Mouse (Mus musculus) MEL (cell line): ENCODE data around the gene Fbrsl1. TPM values are rescaled to one million over a fixed set of nuclear protein-coding genes. Genes with fewer than 3 reads are reported as not detected.

ENCODE experiments used
- DNase-seq: peaks from one replicate; pipeline ENCODE4 v3.0.0; 2011; ENCODE audit warnings: low read depth, low spot score
- H3K27ac ChIP-seq: 2 replicates; pipeline ENCODE4 v1.5.1; 2012; ENCODE audit warnings: low read depth, mild to moderate bottlenecking, control low read depth, low read length, moderate library complexity; ENCODE audit not compliant: control insufficient read depth
- H3K27me3 ChIP-seq, 2 experiments: fragments of 150-350 bp in 1 of 2; sonication (generic) in 1 of 2; 2 replicates each; pipeline ENCODE4 v1.6.1; 2012; ENCODE audit warnings: low read length in 2 of 2, mild to moderate bottlenecking in 2 of 2, improper control_type of control experiment in 1 of 2, moderate library complexity in 1 of 2; ENCODE audit not compliant: insufficient read depth in 2 of 2, control insufficient read depth in 1 of 2
- H3K36me3 ChIP-seq, 2 experiments: 2 replicates each; pipeline ENCODE4 v1.6.1; 2012 to 2014; ENCODE audit warnings: low read length in 2 of 2, improper control_type of control experiment in 1 of 2, inconsistent platforms in 1 of 2, mild to moderate bottlenecking in 1 of 2; ENCODE audit not compliant: insufficient read depth in 2 of 2, control insufficient read depth in 1 of 2
- H3K4me1 ChIP-seq, 2 experiments: fragments of 150-350 bp in 1 of 2; sonication (generic) in 1 of 2; 2 replicates each; pipeline ENCODE4 v1.6.1; 2012; ENCODE audit warnings: low read length in 2 of 2, improper control_type of control experiment in 1 of 2, mild to moderate bottlenecking in 1 of 2; ENCODE audit not compliant: insufficient read depth in 2 of 2, control insufficient read depth in 1 of 2
- H3K4me3 ChIP-seq, 2 experiments: fragments of 150-350 bp in 1 of 2; sonication (generic) in 1 of 2; 2 replicates each; pipeline ENCODE4 v1.5.1; 2012; ENCODE audit warnings: low read depth in 2 of 2, low read length in 2 of 2, mild to moderate bottlenecking in 2 of 2, moderate library complexity in 2 of 2, control low read depth in 1 of 2, improper control_type of control experiment in 1 of 2; ENCODE audit not compliant: control insufficient read depth in 1 of 2, insufficient read depth in 1 of 2
- H3K79me2 ChIP-seq: 2 replicates; pipeline ENCODE4 v1.6.1; 2012; ENCODE audit warnings: mild to moderate bottlenecking, low read length, moderate library complexity; ENCODE audit not compliant: control insufficient read depth, poor library complexity, insufficient read depth
- H3K9ac ChIP-seq: 2 replicates; pipeline ENCODE4 v1.6.1; 2012; ENCODE audit warnings: low read depth, mild to moderate bottlenecking, control low read depth, low read length, moderate library complexity; ENCODE audit not compliant: control insufficient read depth, poor library complexity, severe bottlenecking
- H3K9me3 ChIP-seq: fragments of 150-350 bp; sonication (generic); replicated peaks from 2 replicates; pipeline ENCODE4 v1.6.1; 2012; ENCODE audit warnings: mild to moderate bottlenecking, low read length, improper control_type of control experiment, moderate library complexity; ENCODE audit not compliant: insufficient read depth
- BHLHE40 ChIP-seq: IDR thresholded peaks from 2 replicates; pipeline ENCODE4 v1.6.1; 2012; ENCODE audit warnings: low read depth, mild to moderate bottlenecking, inconsistent platforms, low read length, improper control_type of control experiment, borderline replicate concordance
- CHD2 ChIP-seq: IDR thresholded peaks from 2 replicates; pipeline ENCODE4 v1.6.1; 2011; ENCODE audit warnings: low read length, improper control_type of control experiment
- ELF1 ChIP-seq: IDR thresholded peaks from 2 replicates; pipeline ENCODE4 v1.6.1; 2014; ENCODE audit warnings: low read depth, mild to moderate bottlenecking, inconsistent platforms, low read length, improper control_type of control experiment, moderate library complexity
- EP300 ChIP-seq, 2 experiments: IDR thresholded peaks; 2 replicates each; pipeline ENCODE4 v1.6.1; 2011; ENCODE audit warnings: improper control_type of control experiment in 2 of 2, low read length in 2 of 2, low read depth in 1 of 2, mild to moderate bottlenecking in 1 of 2
- ETS1 ChIP-seq: IDR thresholded peaks from 2 replicates; pipeline ENCODE4 v1.6.1; 2012; ENCODE audit warnings: low read depth, mild to moderate bottlenecking, inconsistent platforms, low read length, improper control_type of control experiment, moderate library complexity
- GATA1 ChIP-seq: IDR thresholded peaks from 2 replicates; pipeline ENCODE4 v1.6.1; 2011; ENCODE audit warnings: low read depth, low read length, improper control_type of control experiment
- HCFC1 ChIP-seq: IDR thresholded peaks from 2 replicates; pipeline ENCODE4 v1.6.1; 2012; ENCODE audit warnings: low read depth, mild to moderate bottlenecking, inconsistent platforms, low read length, improper control_type of control experiment, moderate library complexity
- JUND ChIP-seq: IDR thresholded peaks from 2 replicates; pipeline ENCODE4 v1.6.1; 2011; ENCODE audit warnings: low read depth, mild to moderate bottlenecking, improper control_type of control experiment, low read length
- MAX ChIP-seq: IDR thresholded peaks from 2 replicates; pipeline ENCODE4 v1.6.1; 2011; ENCODE audit warnings: low read length, improper control_type of control experiment
- MAZ ChIP-seq: IDR thresholded peaks from 2 replicates; pipeline ENCODE4 v1.6.1; 2012; ENCODE audit warnings: low read depth, mild to moderate bottlenecking, inconsistent platforms, low read length, improper control_type of control experiment
- MEF2A ChIP-seq: IDR thresholded peaks from 2 replicates; pipeline ENCODE4 v1.6.1; 2014; ENCODE audit warnings: low read depth, mild to moderate bottlenecking, inconsistent platforms, low read length, improper control_type of control experiment; ENCODE audit not compliant: poor library complexity, insufficient replicate concordance, severe bottlenecking; ENCODE audit errors: extremely low read depth
- MXI1 ChIP-seq: IDR thresholded peaks from 2 replicates; pipeline ENCODE4 v1.6.1; 2011; ENCODE audit warnings: mild to moderate bottlenecking, low read depth, low read length, improper control_type of control experiment
- MYB ChIP-seq: IDR thresholded peaks from 2 replicates; pipeline ENCODE4 v1.6.1; 2011; ENCODE audit warnings: mild to moderate bottlenecking, low read depth, low read length, improper control_type of control experiment
- MYC ChIP-seq: IDR thresholded peaks from 2 replicates; pipeline ENCODE4 v1.6.1; 2011; ENCODE audit warnings: low read depth, mild to moderate bottlenecking, low read length, improper control_type of control experiment, moderate library complexity
- NELFE ChIP-seq: IDR thresholded peaks from 2 replicates; pipeline ENCODE4 v1.6.1; 2011; ENCODE audit warnings: low read depth, low read length, improper control_type of control experiment
- NRF1 ChIP-seq: IDR thresholded peaks from 2 replicates; pipeline ENCODE4 v1.6.1; 2014; ENCODE audit warnings: low read depth, mild to moderate bottlenecking, inconsistent platforms, low read length, improper control_type of control experiment, moderate library complexity; ENCODE audit not compliant: poor library complexity, insufficient read depth, severe bottlenecking
- POLR2A ChIP-seq, 2 experiments: IDR thresholded peaks; 2 replicates each; pipeline ENCODE4 v1.6.1; 2011 to 2012; ENCODE audit warnings: low read length in 2 of 2, mild to moderate bottlenecking in 2 of 2, control low read depth in 1 of 2, improper control_type of control experiment in 1 of 2, low read depth in 1 of 2, moderate library complexity in 1 of 2; ENCODE audit not compliant: control insufficient read depth in 1 of 2, insufficient read depth in 1 of 2, poor library complexity in 1 of 2
- POLR2AphosphoS2 ChIP-seq: IDR thresholded peaks from 2 replicates; pipeline ENCODE4 v1.6.1; 2011; ENCODE audit warnings: low read length, improper control_type of control experiment
- POLR2AphosphoS5 ChIP-seq: IDR thresholded peaks from 2 replicates; pipeline ENCODE4 v1.6.1; 2012; ENCODE audit warnings: low read depth, borderline replicate concordance, mild to moderate bottlenecking, inconsistent platforms, low read length, moderate library complexity, mixed read lengths
- RCOR1 ChIP-seq: IDR thresholded peaks from 2 replicates; pipeline ENCODE4 v1.6.1; 2012; ENCODE audit warnings: low read depth, mild to moderate bottlenecking, inconsistent platforms, low read length, improper control_type of control experiment
- SIN3A ChIP-seq: IDR thresholded peaks from 2 replicates; pipeline ENCODE4 v1.6.1; 2012; ENCODE audit warnings: low read length, improper control_type of control experiment, inconsistent platforms
- SMC3 ChIP-seq: IDR thresholded peaks from 2 replicates; pipeline ENCODE4 v1.6.1; 2011; ENCODE audit warnings: low read depth, low read length, improper control_type of control experiment
- TBP ChIP-seq: IDR thresholded peaks from 2 replicates; pipeline ENCODE4 v1.8.0; 2011; ENCODE audit warnings: low read depth, low read length, improper control_type of control experiment
- TCF12 ChIP-seq: IDR thresholded peaks from 2 replicates; pipeline ENCODE4 v1.6.1; 2014; ENCODE audit warnings: low read depth, mild to moderate bottlenecking, inconsistent platforms, low read length, improper control_type of control experiment, moderate library complexity
- UBTF ChIP-seq: IDR thresholded peaks from 2 replicates; pipeline ENCODE4 v1.6.1; 2012; ENCODE audit warnings: low read depth, mild to moderate bottlenecking, inconsistent platforms, low read length, improper control_type of control experiment, moderate library complexity, borderline replicate concordance; ENCODE audit not compliant: insufficient read depth
- USF1 ChIP-seq: IDR thresholded peaks from 2 replicates; pipeline ENCODE4 v1.6.1; 2014; ENCODE audit warnings: low read depth, mild to moderate bottlenecking, inconsistent platforms, low read length, improper control_type of control experiment, moderate library complexity
- USF2 ChIP-seq, 2 experiments: IDR thresholded peaks; 2 replicates each; pipeline ENCODE4 v1.6.1; 2011 to 2012; ENCODE audit warnings: improper control_type of control experiment in 2 of 2, low read length in 2 of 2, borderline replicate concordance in 1 of 2, inconsistent platforms in 1 of 2, low read depth in 1 of 2, mild to moderate bottlenecking in 1 of 2; ENCODE audit not compliant: insufficient read depth in 1 of 2
- ZC3H11A ChIP-seq: IDR thresholded peaks from 2 replicates; pipeline ENCODE4 v1.6.1; 2012; ENCODE audit warnings: low read depth, mild to moderate bottlenecking, inconsistent platforms, low read length, improper control_type of control experiment
- ZKSCAN1 ChIP-seq: IDR thresholded peaks from 2 replicates; pipeline ENCODE4 v1.6.1; 2012; ENCODE audit warnings: low read depth, mild to moderate bottlenecking, inconsistent platforms, low read length, improper control_type of control experiment, moderate library complexity
- ZMIZ1 ChIP-seq: IDR thresholded peaks from 2 replicates; pipeline ENCODE4 v1.6.1; 2012; ENCODE audit warnings: low read depth, mild to moderate bottlenecking, inconsistent platforms, low read length, improper control_type of control experiment, moderate library complexity
- polyA plus RNA-seq, 2 experiments: library from polyadenylated mRNA; stranded (reverse) in 1 of 2; unstranded in 1 of 2; fragments of >175 nt in 1 of 2; fragments of >200 nt in 1 of 2; gene quantifications; 2 replicates each; pipeline versions ENCODE4 v1.2.1 to v1.2.4; 2012; ENCODE audit warnings: low replicate concordance in 2 of 2, low read depth in 1 of 2; ENCODE audit not compliant: insufficient read length in 2 of 2, insufficient read depth in 1 of 2, missing spikeins in 1 of 2
- total RNA-seq: library from RNA; depleted of rRNA; stranded (reverse); fragments of 300-350 nt; gene quantifications from 2 replicates; pipeline ENCODE4 v1.2.3, GENCODE M21; 2012; rRNA removed

Gene Fbrsl1
- total RNA-seq (10.6 and 12.7 TPM in 2 replicates), polyA plus RNA-seq (10 to 100 TPM in 1 of 2 experiments, not detected in 1; 56.1 TPM)

DNA sequence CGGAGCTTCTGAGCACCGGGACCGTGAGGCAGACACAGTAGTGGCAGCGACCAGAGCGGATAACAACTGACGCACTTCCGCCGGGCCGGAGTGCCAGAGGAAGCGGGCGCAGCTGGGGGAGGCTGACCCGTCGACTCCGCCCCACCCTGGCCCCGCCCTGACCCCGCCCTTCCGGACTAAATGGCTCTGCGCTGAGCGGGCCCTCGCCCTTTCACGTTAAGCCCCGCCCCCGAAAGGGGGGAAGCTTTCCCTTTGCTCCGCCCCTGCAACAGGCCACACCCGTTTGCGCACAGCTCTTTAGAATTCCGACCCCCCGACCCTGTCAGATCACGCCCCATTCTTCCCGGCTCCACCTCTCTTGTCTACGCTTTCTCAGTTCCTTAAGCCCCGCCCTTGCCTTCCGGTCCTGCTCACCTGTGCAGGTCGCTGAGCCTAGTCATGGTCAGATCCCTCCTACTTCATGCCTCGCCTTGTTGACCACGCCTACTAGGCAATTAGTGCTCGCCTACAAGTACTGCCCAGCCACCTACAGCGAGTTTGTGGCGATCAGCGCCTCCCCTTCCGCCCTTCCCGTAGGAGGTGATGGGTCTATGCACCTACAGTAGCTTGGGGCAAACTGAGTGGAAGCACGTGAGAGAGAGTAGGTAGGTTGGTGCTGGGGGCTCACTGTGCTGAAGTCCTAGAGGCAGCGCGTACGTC, at the start of gene Fbrsl1:
Fbrsl1 (minus strand) TSS at position 68 of the 699 bp plus-strand sequence.
- no peak for TF ChIP-seq MYB
- 0 out of 2 replicates have a peak, but pooled peaks have one; percentile 44 for TF ChIP-seq BHLHE40
- 0 out of 2 replicates have a peak, but pooled peaks have one; percentile 35 for TF ChIP-seq MAX
- TF ChIP-seq EP300 (IDR thresholded peaks at IDR 0.05; ENCODE audit: low read depth in 1 of 2, low read length in 2 of 2) = no peak
- peak; percentile 42; the same call in 1 of the 2 replicates for TF ChIP-seq SIN3A
- no peak for TF ChIP-seq MYC
- TF ChIP-seq SMC3 = no peak
- TF ChIP-seq ZKSCAN1 = no peak
- no peak for TF ChIP-seq GATA1
- TF ChIP-seq USF1 = no peak
- no peak for TF ChIP-seq CHD2
- peak; percentile 79 for TF ChIP-seq HCFC1
- TF ChIP-seq ZC3H11A = no peak
- TF ChIP-seq USF2 (IDR thresholded peaks at IDR 0.05; ENCODE audit: borderline replicate concordance in 1 of 2, insufficient read depth in 1 of 2, low read depth in 1 of 2, low read length in 2 of 2) = no peak
- TF ChIP-seq POLR2AphosphoS2 = peak; percentile 40; the same call in 1 of the 2 replicates
- no peak for TF ChIP-seq MEF2A
- TF ChIP-seq NELFE = peak; percentile 83
- 0 out of 2 replicates have a peak, but pooled peaks have one; percentile 26 for TF ChIP-seq TBP
- peak; percentile 22; the same call in 1 of the 2 replicates for TF ChIP-seq MAZ
- no peak for TF ChIP-seq POLR2AphosphoS5
- no peak for TF ChIP-seq ZMIZ1
- TF ChIP-seq JUND = no peak
- peak; percentile 39; the same call in 1 of the 2 replicates for TF ChIP-seq NRF1
- TF ChIP-seq ETS1 = peak; percentile 10; the same call in 1 of the 2 replicates
- TF ChIP-seq POLR2A (IDR thresholded peaks at IDR 0.05; ENCODE audit: control insufficient read depth in 1 of 2, insufficient read depth in 1 of 2, low read depth in 1 of 2, low read length in 2 of 2, poor library complexity in 1 of 2) = peak in 1 of 2 experiments; percentile 84; a peak in 3 of 4 replicates
- TF ChIP-seq UBTF = no peak
- peak; percentile 34; the same call in 1 of the 2 replicates for TF ChIP-seq TCF12
- TF ChIP-seq MXI1 = no peak
- TF ChIP-seq RCOR1 = 0 out of 2 replicates have a peak, but pooled peaks have one; percentile 10
- peak; percentile 64; the same call in 1 of the 2 replicates for TF ChIP-seq ELF1

More for the DNA sequence above, at the start of gene Fbrsl1:
- peaks cover 42% of the 10 kb centered on the region for H3K79me2 ChIP-seq
- H3K27me3 ChIP-seq = no peaks in the 10 kb centered on the region
- DNase-seq = peak; percentile 97
- peak within 1 kb of the TSS; percentile 91 for H3K9ac ChIP-seq
- H3K9me3 ChIP-seq = no peaks in the 10 kb centered on the region
- peak within 1 kb of the TSS; percentile 79 to 98 for H3K4me3 ChIP-seq
- peak within 1 kb of the TSS; percentile 42 for H3K27ac ChIP-seq
- peaks cover 0 to 9% of the 10 kb centered on the region in 2 experiments; a peak in 2 of 4 replicates for H3K36me3 ChIP-seq
- peaks cover 5 to 18% of the 10 kb centered on the region in 2 experiments; a peak in 3 of 4 replicates for H3K4me1 ChIP-seq
